Mouse (Mus musculus) forebrain, embryonic 14.5 days (tissue): Measurements from ENCODE around the gene Dll4. TPM values are rescaled to one million over a fixed set of nuclear protein-coding genes. Genes with fewer than 3 reads are reported as not detected.
A peak's percentile ranks its signal among the peaks of the same experiment; 100 is the strongest.

Source experiments
- ATAC-seq: fragments of 200-750 bp; cut with Nextera tagmentation; 2 replicates; pipeline ENCODE4 v1.8.0; 2017; ENCODE audit warnings: mild to moderate bottlenecking, moderate library complexity
- DNase-seq: peaks from one replicate; pipeline ENCODE4 v3.0.0-alpha.2; 2015; ENCODE audit warnings: low spot score
- H3K27ac ChIP-seq: fragments of 300-500 bp; sonication (generic); 2 replicates; pipeline ENCODE4 v1.5.1; 2014; ENCODE audit warnings: low read depth, mild to moderate bottlenecking, control low read depth, low read length, moderate library complexity
- H3K27me3 ChIP-seq: fragments of 300-500 bp; sonication (generic); replicated peaks from 2 replicates; pipeline ENCODE4 v1.6.1; 2014; ENCODE audit warnings: low read length, control low read depth, mixed read lengths; ENCODE audit not compliant: control insufficient read depth, insufficient read depth
- H3K36me3 ChIP-seq: fragments of 300-500 bp; sonication (generic); 2 replicates; pipeline ENCODE4 v1.6.1; 2014; ENCODE audit warnings: low read length, control low read depth; ENCODE audit not compliant: control insufficient read depth, insufficient read depth
- H3K4me1 ChIP-seq: fragments of 300-500 bp; sonication (generic); 2 replicates; pipeline ENCODE4 v1.6.1; 2014; ENCODE audit warnings: antibody characterized with exemption, low read length, control low read depth; ENCODE audit not compliant: control insufficient read depth, insufficient read depth
- H3K4me2 ChIP-seq: fragments of 300-500 bp; sonication (generic); 2 replicates; pipeline ENCODE4 v1.6.1; 2014; ENCODE audit warnings: mild to moderate bottlenecking, control low read depth, low read length
- H3K4me3 ChIP-seq: fragments of 300-500 bp; sonication (generic); 2 replicates; pipeline ENCODE4 v1.5.1; 2014; ENCODE audit warnings: low read depth, low read length, control low read depth
- H3K9ac ChIP-seq: fragments of 300-500 bp; sonication (generic); 2 replicates; pipeline ENCODE4 v1.6.1; 2014; ENCODE audit warnings: mild to moderate bottlenecking, low read length, control low read depth, moderate library complexity
- H3K9me3 ChIP-seq: fragments of 300-500 bp; sonication (generic); replicated peaks from 2 replicates; pipeline ENCODE4 v1.6.1; 2016; ENCODE audit warnings: low read length, control low read depth, mixed read lengths; ENCODE audit not compliant: control insufficient read depth
- WGBS: fragments of 180-500 bp; shearing (Covaris S2); extraction: QIAGEN DNeasy Blood & Tissue Kit; methylation state at CpG from one replicate; pipeline ENCODE4 v1.1.7; 2014; 5-methylcytosine and 5-hydroxymethylcytosine counted together
- polyA plus RNA-seq: library from polyadenylated mRNA; unstranded; fragments of >200 nt; fragmentation: Nextera tagmentation; extraction: Ambion mirVana; gene quantifications from 2 replicates; pipeline ENCODE4 v1.2.1, GENCODE M21; 2014

Dll4 gene
- polyA plus RNA-seq, 1 experiment from 2014 or later, result 2.9 TPM

DNA sequence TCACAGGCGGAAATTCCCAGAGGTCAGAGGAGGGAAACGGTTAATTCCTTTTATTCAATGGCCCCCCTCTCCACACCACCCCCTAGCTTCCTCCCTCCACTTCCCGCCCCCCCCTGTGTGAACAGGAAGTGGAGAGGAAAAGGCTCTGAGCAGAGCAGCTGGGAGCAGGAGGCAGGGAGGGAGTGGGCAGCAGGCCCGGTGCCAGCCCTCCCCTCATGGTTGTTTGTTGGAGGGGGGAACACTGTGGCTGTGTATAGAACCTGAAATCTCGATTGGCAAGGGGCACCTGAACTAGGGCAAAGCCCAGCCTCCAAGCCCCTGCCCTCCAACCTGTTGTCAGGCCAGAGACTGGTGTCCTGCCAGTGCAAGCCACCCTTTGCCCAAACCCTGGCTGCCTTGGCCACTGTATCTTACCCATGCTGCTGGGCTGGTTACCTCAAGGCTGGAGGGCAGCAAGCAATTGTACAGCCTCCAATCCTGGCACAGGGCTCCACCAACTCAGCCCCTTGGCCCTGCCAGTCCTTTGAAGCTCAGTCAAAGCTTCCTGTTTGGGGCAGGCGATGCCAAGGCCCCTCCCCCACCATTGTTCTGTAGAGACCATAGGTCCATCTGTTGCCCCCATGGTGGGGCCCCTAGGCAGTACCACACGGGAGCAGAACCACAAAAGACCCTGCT, 24.6 kb upstream of the Dll4 start:
- Histone ChIP-seq H3K36me3 (peaks cover 32% of the 10 kb centered on the region), H3K9ac (peak overlapping the region; percentile 13; the same call in 1 of the 2 replicates), H3K4me3 (no peak overlapping the region), H3K27me3 (no peaks in the 10 kb centered on the region), H3K27ac (peak overlapping the region; percentile 66), H3K9me3 (no peaks in the 10 kb centered on the region), H3K4me1 (peaks cover 7% of the 10 kb centered on the region; the same call in 1 of the 2 replicates), H3K4me2 (no peak overlapping the region)
- ATAC-seq (peak; percentile 61), DNase-seq (peak; percentile 72)
- 31% methylated on average over 7 of the region's 7 CpGs for WGBS

DNA sequence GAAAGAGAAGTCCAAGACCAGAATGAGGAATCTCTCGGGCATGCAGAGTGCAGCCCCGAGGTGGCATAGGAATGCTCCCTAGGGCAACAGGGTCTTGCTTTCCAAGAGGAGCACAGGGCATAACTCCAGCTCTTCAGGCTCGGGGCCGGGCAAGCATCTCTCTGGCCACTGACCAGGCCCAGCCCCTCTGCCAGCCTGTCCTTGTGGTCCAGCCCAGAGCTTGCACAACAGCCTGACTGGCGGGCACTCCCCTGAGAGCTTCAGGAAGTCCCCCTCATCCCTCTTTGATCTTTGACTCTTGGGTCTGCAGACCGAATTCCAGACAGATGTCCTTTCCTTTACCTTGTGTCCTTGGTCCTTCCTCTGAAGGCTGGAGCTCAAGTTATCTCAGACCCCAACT, 22.7 kb upstream of the Dll4 start:
- no peaks in the 10 kb centered on the region for H3K27me3 ChIP-seq
- no peak overlapping the region for H3K4me2 ChIP-seq
- WGBS, result 86% methylated on average over 6 of the region's 6 CpGs
- no peak overlapping the region for H3K9ac ChIP-seq
- DNase-seq (no peak), ATAC-seq (no peak)
- no peak overlapping the region for H3K4me3 ChIP-seq
- no peak overlapping the region for H3K27ac ChIP-seq
- H3K36me3 ChIP-seq, result peaks cover 15% of the 10 kb centered on the region
- no peaks in the 10 kb centered on the region for H3K9me3 ChIP-seq
- H3K4me1 ChIP-seq, result peaks cover 7% of the 10 kb centered on the region; the same call in 1 of the 2 replicates

GRCm38 (mm10) chr2:119304391-119304790, 21.2 kb upstream of the Dll4 start:
- ATAC-seq, result no peak
- WGBS, result 56% methylated on average over 3 of the region's 3 CpGs
- H3K4me2 ChIP-seq, result no peak overlapping the region
- no peaks in the 10 kb centered on the region for H3K27me3 ChIP-seq
- H3K9ac ChIP-seq, result no peak overlapping the region
- no peaks in the 10 kb centered on the region for H3K9me3 ChIP-seq
- no peak for DNase-seq
- H3K4me3 ChIP-seq, result no peak overlapping the region
- H3K27ac ChIP-seq, result no peak overlapping the region
- H3K4me1 ChIP-seq, result peaks cover 7% of the 10 kb centered on the region; the same call in 1 of the 2 replicates
- peaks cover 4% of the 10 kb centered on the region for H3K36me3 ChIP-seq

DNA sequence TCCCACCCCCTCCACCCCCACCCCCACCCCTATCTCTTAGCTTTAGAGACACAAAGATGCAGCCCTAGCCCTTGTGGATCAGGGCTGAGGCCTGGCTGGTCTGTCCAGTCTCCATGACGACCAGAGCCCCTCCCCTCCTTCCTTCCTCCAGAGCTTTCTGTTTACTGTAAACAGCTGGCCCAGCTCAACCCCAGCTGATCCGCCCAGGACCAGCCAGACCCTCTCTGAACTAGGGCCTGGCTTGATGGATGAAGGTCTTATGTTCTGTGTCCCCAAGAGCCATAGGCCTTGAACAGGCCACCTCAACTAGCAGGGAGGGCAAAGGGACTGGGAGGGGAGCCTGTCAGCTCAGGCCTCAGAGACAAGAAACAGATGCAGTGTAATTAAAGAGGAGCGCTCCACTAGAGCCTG, 20.8 kb upstream of the Dll4 start:
- Histone ChIP-seq H3K36me3 (peaks cover under 1% of the 10 kb centered on the region; the same call in 1 of the 2 replicates), H3K9ac (no peak overlapping the region), H3K4me3 (no peak overlapping the region), H3K9me3 (no peaks in the 10 kb centered on the region), H3K27me3 (no peaks in the 10 kb centered on the region), H3K4me1 (peaks cover 7% of the 10 kb centered on the region; the same call in 1 of the 2 replicates), H3K27ac (no peak overlapping the region), H3K4me2 (no peak overlapping the region)
- DNase-seq (no peak), ATAC-seq (no peak)
- 26% methylated on average over 3 of the region's 3 CpGs for WGBS

DNA sequence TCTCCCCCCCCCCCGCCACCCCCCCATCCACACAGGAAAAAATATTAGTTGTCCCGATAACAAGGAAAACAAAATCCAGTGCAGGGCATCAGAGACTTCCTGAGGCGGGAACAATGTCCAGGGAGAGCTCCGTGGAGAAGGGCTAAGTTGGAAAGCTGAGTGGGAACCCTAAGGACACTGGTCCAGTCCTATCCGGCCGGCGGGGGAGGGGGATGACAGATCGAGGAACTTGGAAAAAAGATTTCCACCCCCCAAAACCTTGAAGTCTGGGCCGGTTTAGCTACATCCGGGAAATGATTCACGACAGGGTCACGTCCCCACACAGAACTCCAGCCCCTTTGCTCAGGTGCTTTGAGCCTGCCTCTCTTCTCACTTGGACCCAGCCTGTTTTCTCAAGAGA, 14.0 kb upstream of the Dll4 start:
- no peak overlapping the region for H3K4me3 ChIP-seq
- H3K27ac ChIP-seq, result no peak overlapping the region
- no peak overlapping the region for H3K9ac ChIP-seq
- peaks cover 13% of the 10 kb centered on the region for H3K4me1 ChIP-seq
- peaks cover 15% of the 10 kb centered on the region for H3K27me3 ChIP-seq
- no peaks in the 10 kb centered on the region for H3K9me3 ChIP-seq
- no peak for ATAC-seq
- H3K4me2 ChIP-seq, result no peak overlapping the region
- 56% methylated on average over 12 of the region's 12 CpGs for WGBS
- no peak for DNase-seq
- no peaks in the 10 kb centered on the region for H3K36me3 ChIP-seq

- peaks cover 13% of the 10 kb centered on the region for H3K4me1 ChIP-seq
- no peaks in the 10 kb centered on the region for H3K9me3 ChIP-seq
- no peak overlapping the region for H3K4me3 ChIP-seq
- peaks cover 17% of the 10 kb centered on the region for H3K27me3 ChIP-seq
- H3K9ac ChIP-seq, result no peak overlapping the region
- ATAC-seq, result no peak
- WGBS, result 35% methylated on average over 2 of the region's 2 CpGs
- H3K27ac ChIP-seq, result no peak overlapping the region
- no peak overlapping the region for H3K4me2 ChIP-seq
- no peaks in the 10 kb centered on the region for H3K36me3 ChIP-seq
- DNase-seq, result no peak
Measured at GRCm38 (mm10) chr2:119312380-119312958, 13.1 kb upstream of the Dll4 start.

DNA sequence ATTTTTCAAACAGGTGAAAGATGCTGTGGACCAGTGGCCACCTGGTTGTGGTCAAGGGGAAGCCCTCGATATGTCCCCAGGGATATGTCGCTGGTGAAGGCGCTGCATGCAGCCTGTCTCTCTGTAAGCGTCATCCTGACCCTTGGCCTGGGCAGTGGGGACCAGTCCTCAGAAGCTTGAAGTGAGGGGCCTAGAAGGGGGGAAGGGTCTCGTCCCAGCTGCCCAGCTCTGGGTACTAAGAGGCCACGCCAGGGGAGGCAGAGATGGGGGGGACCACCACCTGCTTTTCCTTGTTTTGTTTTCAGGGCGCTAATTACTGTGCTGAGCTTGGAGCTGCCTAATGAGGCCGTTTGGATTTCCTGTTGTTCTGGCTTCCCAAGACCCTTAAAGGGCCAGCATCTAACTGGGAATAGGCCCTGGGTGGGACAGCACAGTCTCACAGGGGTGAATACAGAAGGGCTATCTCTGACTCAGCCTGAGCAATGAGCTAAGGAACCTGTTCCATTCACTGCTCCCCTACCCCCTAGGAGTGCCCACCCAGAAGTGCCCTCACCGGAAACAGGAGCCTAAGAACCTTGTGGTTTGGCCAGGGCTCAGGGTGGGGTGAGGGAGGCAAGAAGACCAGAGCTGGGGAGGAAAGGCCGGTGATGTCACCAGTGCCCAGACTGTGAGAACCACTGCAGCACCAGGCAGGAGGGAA, 11.7 kb upstream of the Dll4 start:
- Histone ChIP-seq H3K36me3 (no peaks in the 10 kb centered on the region), H3K9ac (no peak overlapping the region), H3K4me1 (peaks cover 13% of the 10 kb centered on the region), H3K4me2 (no peak overlapping the region), H3K27me3 (peaks cover 28% of the 10 kb centered on the region), H3K9me3 (no peaks in the 10 kb centered on the region), H3K27ac (no peak overlapping the region), H3K4me3 (no peak overlapping the region)
- 11% methylated on average over 10 of the region's 10 CpGs for WGBS
- ATAC-seq (peak; percentile 77), DNase-seq (peak; percentile 71)

GRCm38 (mm10) chr2:119314742-119315310, 10.8 kb upstream of the Dll4 start:
- peaks cover 13% of the 10 kb centered on the region for H3K4me1 ChIP-seq
- H3K27me3 ChIP-seq, result peaks cover 32% of the 10 kb centered on the region
- ATAC-seq (no peak), DNase-seq (no peak)
- 54% methylated on average over 12 of the region's 12 CpGs for WGBS
- H3K9ac ChIP-seq, result no peak overlapping the region
- H3K4me3 ChIP-seq, result no peak overlapping the region
- H3K36me3 ChIP-seq, result no peaks in the 10 kb centered on the region
- no peak overlapping the region for H3K4me2 ChIP-seq
- H3K9me3 ChIP-seq, result no peaks in the 10 kb centered on the region
- H3K27ac ChIP-seq, result no peak overlapping the region
